Mouse (Mus musculus) liver, postnatal 0 days (tissue): ENCODE results near the gene Kxd1.

ENCODE experiments used
- CTCF ChIP-seq: sonication (generic); IDR thresholded peaks from 2 replicates; pipeline ENCODE4 v1.5.1; 2016; ENCODE audit warnings: antibody characterized with exemption, low read depth
- EP300 ChIP-seq: IDR thresholded peaks from 2 replicates; pipeline ENCODE4 v1.6.1; 2016; ENCODE audit warnings: antibody characterized with exemption, low read depth, mild to moderate bottlenecking

DNA sequence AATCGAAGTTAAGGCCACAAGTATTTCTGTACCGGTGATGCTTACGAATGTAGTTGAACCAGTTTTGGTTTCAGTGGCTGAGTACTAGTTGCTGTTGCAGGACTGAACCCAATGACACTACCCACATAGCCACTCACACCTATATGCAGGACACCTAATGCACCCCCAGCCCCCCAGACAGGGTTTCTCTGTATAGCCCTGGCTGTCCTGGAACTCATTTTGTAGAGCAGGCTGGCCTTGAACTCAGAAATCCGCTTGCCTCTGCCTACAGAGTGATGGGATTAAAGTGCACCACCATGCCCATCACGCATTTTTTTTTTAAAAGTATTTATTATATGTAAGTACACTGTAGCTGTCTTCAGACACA lies 20.7 kb downstream of the Kxd1 start:
- no peak for TF ChIP-seq CTCF
- no peak for TF ChIP-seq EP300
